Mouse (Mus musculus): ENCODE data around the gene Mbd5. TPM values are rescaled to one million over a fixed set of nuclear protein-coding genes. Genes with fewer than 3 reads are reported as not detected.

The Mbd5 gene
- total and polyA plus RNA-seq, 3 experiments, result 4.4 to 8.7 TPM; not detected in 1

- no peak for TF ChIP-seq CTCF (IDR thresholded peaks at IDR 0.05 in 2 of 3, conservative IDR thresholded peaks at IDR 0.05 in 1 of 3; ENCODE audit: control insufficient read depth in 1 of 3, insufficient read depth in 1 of 3, low read depth in 2 of 3, low read length in 3 of 3, poor library complexity in 1 of 3, severe bottlenecking in 1 of 3)
- TF ChIP-seq ELF1 (IDR thresholded peaks at IDR 0.05; ENCODE audit: low read depth, low read length), result no peak
- TF ChIP-seq ZMIZ1 (IDR thresholded peaks at IDR 0.05; ENCODE audit: low read depth, low read length), result no peak
- TF ChIP-seq BHLHE40 (IDR thresholded peaks at IDR 0.05; ENCODE audit: borderline replicate concordance, low read depth, low read length), result no peak
- no peak for TF ChIP-seq MAFK (IDR thresholded peaks at IDR 0.05; ENCODE audit: borderline replicate concordance, low read depth, low read length)
- TF ChIP-seq TCF12 (IDR thresholded peaks at IDR 0.05; ENCODE audit: low read depth, low read length), result no peak
- Histone ChIP-seq H3K4me1 (ENCODE audit: control insufficient read depth in 1 of 2, insufficient read depth in 2 of 2, low read length in 2 of 2) (no peaks in the 10 kb centered on the region), H3K9me3 (replicated peaks; ENCODE audit: insufficient read depth, low read length) (no peaks in the 10 kb centered on the region), H3K79me2 (ENCODE audit: control insufficient read depth, insufficient read depth, low read length, poor library complexity) (no peaks in the 10 kb centered on the region), H3K27ac (ENCODE audit: control insufficient read depth, low read depth, low read length) (no peak overlapping the region), H3K4me3 (ENCODE audit: control insufficient read depth in 1 of 2, insufficient read depth in 1 of 2, low read depth in 2 of 2, low read length in 2 of 2) (no peak overlapping the region), H3K27me3 (ENCODE audit: control insufficient read depth in 1 of 2, insufficient read depth in 2 of 2, low read length in 2 of 2) (no peaks in the 10 kb centered on the region), H3K9ac (ENCODE audit: control insufficient read depth, low read depth, low read length, poor library complexity, severe bottlenecking) (no peak overlapping the region), H3K36me3 (ENCODE audit: control insufficient read depth in 1 of 2, insufficient read depth in 2 of 2, low read length in 2 of 2) (no peaks in the 10 kb centered on the region)
- no peak for DNase-seq (ENCODE audit: low read depth, low spot score)
These were observed 331.2 kb downstream of the Mbd5 start for GRCm38 (mm10) chr2:49280496-49280895.

GRCm38 (mm10) chr2:49283583-49283982, 334.3 kb downstream of the Mbd5 start:
- Histone ChIP-seq H3K4me3 (ENCODE audit: control insufficient read depth in 1 of 2, insufficient read depth in 1 of 2, low read depth in 2 of 2, low read length in 2 of 2) (no peak overlapping the region), H3K27me3 (ENCODE audit: control insufficient read depth in 1 of 2, insufficient read depth in 2 of 2, low read length in 2 of 2) (no peaks in the 10 kb centered on the region), H3K79me2 (ENCODE audit: control insufficient read depth, insufficient read depth, low read length, poor library complexity) (no peaks in the 10 kb centered on the region), H3K4me1 (ENCODE audit: control insufficient read depth in 1 of 2, insufficient read depth in 2 of 2, low read length in 2 of 2) (no peaks in the 10 kb centered on the region), H3K36me3 (ENCODE audit: control insufficient read depth in 1 of 2, insufficient read depth in 2 of 2, low read length in 2 of 2) (no peaks in the 10 kb centered on the region), H3K9me3 (replicated peaks; ENCODE audit: insufficient read depth, low read length) (no peaks in the 10 kb centered on the region), H3K27ac (ENCODE audit: control insufficient read depth, low read depth, low read length) (no peak overlapping the region), H3K9ac (ENCODE audit: control insufficient read depth, low read depth, low read length, poor library complexity, severe bottlenecking) (no peak overlapping the region)
- TF ChIP-seq GATA1 (IDR thresholded peaks at IDR 0.05; ENCODE audit: low read depth, low read length), result no peak
- TF ChIP-seq ZKSCAN1 (IDR thresholded peaks at IDR 0.05; ENCODE audit: low read depth, low read length), result no peak
- no peak for TF ChIP-seq USF1 (IDR thresholded peaks at IDR 0.05; ENCODE audit: low read depth, low read length)
- TF ChIP-seq E2F4 (IDR thresholded peaks at IDR 0.05; ENCODE audit: borderline replicate concordance, low read depth, low read length), result no peak
- TF ChIP-seq POLR2AphosphoS5 (IDR thresholded peaks at IDR 0.05; ENCODE audit: borderline replicate concordance, low read depth, low read length), result no peak
- no peak for TF ChIP-seq MAZ (IDR thresholded peaks at IDR 0.05; ENCODE audit: low read depth, low read length)
- no peak for TF ChIP-seq RCOR1 (IDR thresholded peaks at IDR 0.05; ENCODE audit: low read depth, low read length)
- no peak for TF ChIP-seq MXI1 (IDR thresholded peaks at IDR 0.05; ENCODE audit: low read depth, low read length)
- TF ChIP-seq CHD1 (IDR thresholded peaks at IDR 0.05; ENCODE audit: low read depth, low read length), result no peak
- TF ChIP-seq MYC (IDR thresholded peaks at IDR 0.05; ENCODE audit: low read depth, low read length), result no peak
- no peak for TF ChIP-seq MEF2A (IDR thresholded peaks at IDR 0.05; ENCODE audit: extremely low read depth, insufficient replicate concordance, low read depth, low read length, poor library complexity, severe bottlenecking)
- TF ChIP-seq ZMIZ1 (IDR thresholded peaks at IDR 0.05; ENCODE audit: low read depth, low read length), result no peak
- no peak for TF ChIP-seq KAT2A (conservative IDR thresholded peaks at IDR 0.05; ENCODE audit: low read depth, low read length)
- TF ChIP-seq USF2 (IDR thresholded peaks at IDR 0.05; ENCODE audit: borderline replicate concordance in 1 of 2, insufficient read depth in 1 of 2, low read depth in 1 of 2, low read length in 2 of 2), result no peak
- no peak for TF ChIP-seq POLR2AphosphoS2 (IDR thresholded peaks at IDR 0.05; ENCODE audit: low read length)
- no peak for TF ChIP-seq NRF1 (IDR thresholded peaks at IDR 0.05; ENCODE audit: insufficient read depth, low read depth, low read length, poor library complexity, severe bottlenecking)
- TF ChIP-seq POLR2A (IDR thresholded peaks at IDR 0.05; ENCODE audit: control insufficient read depth in 1 of 2, insufficient read depth in 1 of 2, low read depth in 1 of 2, low read length in 2 of 2, poor library complexity in 1 of 2), result no peak
- DNase-seq (ENCODE audit: low read depth, low spot score), result no peak
